Mouse (Mus musculus) kidney, adult 2 months (tissue): Measurements from ENCODE around the gene Cep152. TPM values are rescaled to one million over a fixed set of nuclear protein-coding genes. Genes with fewer than 3 reads are reported as not detected.

Experiments
- DNase-seq: peaks from one replicate; pipeline ENCODE4 v3.0.0; 2021
- H3K27ac ChIP-seq: fragments of 200-500 bp; 2 replicates; pipeline ENCODE4 v1.5.1; 2012; ENCODE audit warnings: low read depth, low read length, control low read depth, inconsistent platforms; ENCODE audit not compliant: insufficient read depth
- H3K27me3 ChIP-seq: fragments of 200-500 bp; replicated peaks from 2 replicates; pipeline ENCODE4 v1.6.1; 2012; ENCODE audit warnings: mild to moderate bottlenecking, moderate library complexity, low read length, inconsistent platforms; ENCODE audit not compliant: control insufficient read depth, insufficient read depth
- H3K36me3 ChIP-seq: fragments of 200-500 bp; 2 replicates; pipeline ENCODE4 v1.6.1; 2012; ENCODE audit warnings: mild to moderate bottlenecking, moderate library complexity, low read length, inconsistent platforms; ENCODE audit not compliant: control insufficient read depth, insufficient read depth
- H3K4me1 ChIP-seq: fragments of 200-500 bp; 2 replicates; pipeline ENCODE4 v1.6.1; 2011; ENCODE audit warnings: low read length; ENCODE audit not compliant: control insufficient read depth, insufficient read depth
- H3K4me3 ChIP-seq: fragments of 200-500 bp; 2 replicates; pipeline ENCODE4 v1.5.1; 2011; ENCODE audit warnings: mild to moderate bottlenecking, low read depth, low read length, control low read depth; ENCODE audit not compliant: insufficient read depth
- CTCF ChIP-seq: fragments of 200-500 bp; conservative IDR thresholded peaks from 2 replicates; pipeline ENCODE4 v1.5.1; 2011; ENCODE audit warnings: low read depth, mild to moderate bottlenecking, control low read depth, low read length, moderate library complexity, mixed read lengths; ENCODE audit not compliant: insufficient read depth, insufficient read length
- POLR2A ChIP-seq: fragments of 200-500 bp; IDR thresholded peaks from one replicate; pipeline ENCODE4 v1.6.1; 2011; ENCODE audit warnings: low read depth, low read length, control low read depth
- WGBS: fragments of 180-500 bp; shearing (Covaris S2); methylation state at CpG from one replicate; pipeline ENCODE4 v1.1.7; 2018; 5-methylcytosine and 5-hydroxymethylcytosine counted together
- polyA plus RNA-seq: library from polyadenylated mRNA; depleted of rRNA; stranded (reverse); fragments of >200 nt; gene quantifications from 2 replicates; pipeline ENCODE4 v1.2.3, GENCODE M21; 2012

Gene Cep152
- polyA plus RNA-seq, 1 experiment, result 0.77 TPM

GRCm38 (mm10) chr2:125591895-125592294 lies 33.0 kb downstream of the Cep152 start:
- 83% methylated on average over 4 of the region's 4 CpGs for WGBS
- H3K27ac ChIP-seq, result no peak overlapping the region
- no peaks in the 10 kb centered on the region for H3K27me3 ChIP-seq
- H3K4me3 ChIP-seq, result no peak overlapping the region
- TF ChIP-seq CTCF, result no peak
- no peak for TF ChIP-seq POLR2A
- H3K36me3 ChIP-seq, result no peaks in the 10 kb centered on the region; the same call in 1 of the 2 replicates
- H3K4me1 ChIP-seq, result no peaks in the 10 kb centered on the region
- DNase-seq, result no peak

DNA sequence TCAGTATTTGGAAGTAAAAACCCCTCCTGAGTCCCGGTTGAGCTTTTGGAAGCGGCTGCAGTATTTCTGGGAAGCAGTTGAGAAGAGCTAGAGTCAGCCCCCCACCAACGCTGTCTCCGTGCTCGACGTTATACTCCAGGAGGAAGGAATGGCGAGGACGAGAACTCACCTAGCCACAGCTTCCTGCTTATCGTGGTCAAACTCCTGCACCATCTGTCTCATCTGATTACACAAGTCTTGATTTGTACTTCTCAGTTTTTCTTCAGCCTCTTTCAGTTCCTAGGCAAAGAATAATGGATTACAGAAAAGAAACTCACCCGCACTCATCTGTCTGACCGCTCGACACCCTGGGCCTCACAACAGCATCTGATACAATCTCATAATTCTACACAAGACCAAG lies 35.6 kb downstream of the Cep152 start:
- Histone ChIP-seq H3K4me1 (no peaks in the 10 kb centered on the region), H3K27me3 (no peaks in the 10 kb centered on the region), H3K4me3 (no peak overlapping the region), H3K36me3 (no peaks in the 10 kb centered on the region; the same call in 1 of the 2 replicates), H3K27ac (no peak overlapping the region)
- DNase-seq, result no peak
- WGBS, result 93% methylated on average over 12 of the region's 12 CpGs
- TF ChIP-seq POLR2A (no peak), CTCF (no peak)

GRCm38 (mm10) chr2:125581081-125581480 lies 43.8 kb downstream of the Cep152 start:
- Histone ChIP-seq H3K4me3 (no peak overlapping the region), H3K4me1 (no peaks in the 10 kb centered on the region), H3K27ac (no peak overlapping the region), H3K36me3 (peaks cover 6% of the 10 kb centered on the region), H3K27me3 (no peaks in the 10 kb centered on the region)
- WGBS, result 84% methylated on average over 5 of the region's 5 CpGs
- TF ChIP-seq POLR2A (no peak), CTCF (no peak)
- no peak for DNase-seq

DNA sequence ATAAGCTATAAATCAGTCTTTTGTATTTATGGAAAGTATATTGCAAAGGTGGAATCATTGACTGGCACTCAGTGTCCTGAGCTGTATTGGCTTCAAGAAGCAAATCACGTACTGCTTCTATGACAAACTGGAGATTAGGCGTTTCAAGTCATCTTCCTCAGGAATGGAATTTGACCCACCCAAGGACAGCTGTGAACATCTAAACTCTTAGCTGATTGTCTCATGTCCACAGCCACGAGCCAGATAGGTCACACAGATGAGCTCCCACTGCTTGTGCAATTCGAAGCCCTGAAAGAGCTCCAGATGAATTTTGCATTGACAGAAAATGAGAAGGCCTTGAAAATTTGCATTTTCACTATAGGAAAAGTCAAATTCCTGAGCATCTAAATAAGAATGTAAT lies 47.2 kb downstream of the Cep152 start:
- peaks cover 5% of the 10 kb centered on the region for H3K36me3 ChIP-seq
- H3K27ac ChIP-seq, result no peak overlapping the region
- no peak for DNase-seq
- H3K4me3 ChIP-seq, result no peak overlapping the region
- 66% methylated on average over 4 of the region's 4 CpGs for WGBS
- TF ChIP-seq CTCF (no peak), POLR2A (no peak)
- H3K4me1 ChIP-seq, result no peaks in the 10 kb centered on the region
- no peaks in the 10 kb centered on the region for H3K27me3 ChIP-seq

DNA sequence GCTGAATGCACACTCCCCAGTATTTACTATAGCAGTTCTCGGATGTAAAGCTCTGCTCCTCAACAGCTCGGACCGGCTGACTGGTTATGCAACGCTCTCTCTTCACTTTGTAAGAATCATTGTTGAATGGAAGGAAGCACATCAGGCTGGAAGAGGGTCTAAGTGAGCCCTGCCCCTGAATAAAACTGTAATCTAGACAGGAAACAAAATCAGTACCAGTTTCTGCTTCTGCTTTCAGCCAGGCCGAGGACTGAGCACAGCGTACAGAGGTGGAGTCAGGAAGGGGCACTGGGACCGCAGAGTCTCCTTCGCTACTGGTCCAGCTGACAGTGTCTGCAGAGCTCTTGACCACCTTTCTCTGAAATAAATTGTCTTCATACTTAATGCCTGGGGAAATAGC lies 48.4 kb downstream of the Cep152 start:
- peaks cover 5% of the 10 kb centered on the region for H3K36me3 ChIP-seq

GRCm38 (mm10) chr2:125575766-125576165 lies 49.1 kb downstream of the Cep152 start:
- Histone ChIP-seq H3K27me3 (no peaks in the 10 kb centered on the region), H3K4me1 (no peaks in the 10 kb centered on the region), H3K36me3 (peaks cover 5% of the 10 kb centered on the region), H3K4me3 (no peak overlapping the region), H3K27ac (no peak overlapping the region)
- WGBS, result 90% methylated on average over 3 of the region's 3 CpGs
- DNase-seq, result no peak
- TF ChIP-seq POLR2A (no peak), CTCF (no peak)

More for the DNA sequence above, 48.4 kb downstream of the Cep152 start:
- 89% methylated on average over 8 of the region's 8 CpGs for WGBS
- no peak overlapping the region for H3K4me3 ChIP-seq
- no peak for TF ChIP-seq POLR2A
- TF ChIP-seq CTCF, result no peak
- no peaks in the 10 kb centered on the region for H3K4me1 ChIP-seq
- DNase-seq, result no peak
- no peak overlapping the region for H3K27ac ChIP-seq
- no peaks in the 10 kb centered on the region for H3K27me3 ChIP-seq

- WGBS, result 90% methylated on average over 11 of the region's 11 CpGs
- no peaks in the 10 kb centered on the region; the same call in none of the 2 replicates for H3K36me3 ChIP-seq
Measured at GRCm38 (mm10) chr2:125563884-125564283, 61.0 kb downstream of the Cep152 start.

More at GRCm38 (mm10) chr2:125563884-125564283, 61.0 kb downstream of the Cep152 start:
- TF ChIP-seq POLR2A, result no peak
- TF ChIP-seq CTCF, result no peak
- DNase-seq, result no peak
- Histone ChIP-seq H3K27ac (no peak overlapping the region), H3K4me3 (no peak overlapping the region), H3K27me3 (no peaks in the 10 kb centered on the region), H3K4me1 (no peaks in the 10 kb centered on the region)
